Mouse (Mus musculus) ES-E14 (cell line): Measurements from ENCODE around the gene Nos2. TPM values are rescaled to one million over a fixed set of nuclear protein-coding genes. Genes with fewer than 3 reads are reported as not detected.

Experiments used
- DNase-seq: peaks from one replicate; pipeline ENCODE4 v3.0.0-alpha.2; 2013; ENCODE audit warnings: low read depth, low spot score
- H3K27ac ChIP-seq: 2 replicates; pipeline ENCODE4 v1.5.1; 2012; ENCODE audit warnings: low read depth, mild to moderate bottlenecking, low read length, moderate library complexity, mixed read lengths; ENCODE audit not compliant: poor library complexity, insufficient read depth, severe bottlenecking
- H3K36me3 ChIP-seq: 2 replicates; pipeline ENCODE4 v1.6.1; 2012; ENCODE audit warnings: mild to moderate bottlenecking, low read length, moderate library complexity, mixed read lengths; ENCODE audit not compliant: control insufficient read depth, poor library complexity, insufficient read depth, severe bottlenecking
- H3K4me1 ChIP-seq, 2 experiments: fragments of 150-350 bp in 1 of 2; sonication (generic) in 1 of 2; 2 replicates each; pipeline ENCODE4 v1.6.1; 2012; ENCODE audit warnings: low read length in 2 of 2, mild to moderate bottlenecking in 1 of 2, mixed read lengths in 1 of 2; ENCODE audit not compliant: control insufficient read depth in 2 of 2, insufficient read depth in 2 of 2, poor library complexity in 1 of 2
- H3K4me3 ChIP-seq, 2 experiments: fragments of 150-350 bp in 1 of 2; sonication (generic) in 1 of 2; 2 replicates each; pipeline ENCODE4 v1.5.1; 2012; ENCODE audit warnings: low read length in 2 of 2, low read depth in 1 of 2, mild to moderate bottlenecking in 1 of 2, mixed read lengths in 1 of 2; ENCODE audit not compliant: insufficient read depth in 1 of 2, poor library complexity in 1 of 2, severe bottlenecking in 1 of 2
- H3K9ac ChIP-seq: 2 replicates; pipeline ENCODE4 v1.6.1; 2012; ENCODE audit warnings: low read depth, mild to moderate bottlenecking, low read length, mixed read lengths; ENCODE audit not compliant: poor library complexity, insufficient read depth, severe bottlenecking
- H3K9me3 ChIP-seq: fragments of 150-350 bp; sonication (generic); 2 replicates; pipeline ENCODE4 v1.6.1; 2012; ENCODE audit warnings: low read depth, mild to moderate bottlenecking, low read length; ENCODE audit not compliant: control insufficient read depth, insufficient read depth
- CHD2 ChIP-seq: IDR thresholded peaks from 2 replicates; pipeline ENCODE4 v1.6.1; 2014; ENCODE audit warnings: mild to moderate bottlenecking, low read depth, low read length, inconsistent platforms
- HCFC1 ChIP-seq: IDR thresholded peaks from 2 replicates; pipeline ENCODE4 v1.6.1; 2012; ENCODE audit warnings: low read length, inconsistent platforms, borderline replicate concordance; ENCODE audit not compliant: insufficient read depth
- MAFK ChIP-seq: IDR thresholded peaks from 2 replicates; pipeline ENCODE4 v1.6.1; 2014; ENCODE audit warnings: mild to moderate bottlenecking, low read depth, low read length, inconsistent platforms; ENCODE audit not compliant: insufficient read depth
- ZC3H11A ChIP-seq: IDR thresholded peaks from 2 replicates; pipeline ENCODE4 v1.6.1; 2012; ENCODE audit warnings: low read depth, mild to moderate bottlenecking, inconsistent platforms, low read length, borderline replicate concordance
- ZNF384 ChIP-seq: IDR thresholded peaks from 2 replicates; pipeline ENCODE4 v1.6.1; 2012; ENCODE audit warnings: low read depth, low read length, inconsistent platforms
- in situ Hi-C, 2 experiments: fragments of 600-800 bp; cut with MboI; formaldehyde crosslinking; loops; one replicate each; pipeline ENCODE4 v1.15.1; 2025; ENCODE audit warnings: low sequenced_read_pairs in 2 of 2, inconsistent platforms in 1 of 2; ENCODE audit not compliant: unreplicated experiment in 2 of 2
- total RNA-seq: library from RNA; depleted of rRNA; stranded (reverse); fragments of 300-350 nt; gene quantifications from 2 replicates; pipeline ENCODE4 v1.2.3, GENCODE M21; 2012

The Nos2 gene
- total RNA-seq, 1 experiment, result 0.22 TPM

- Histone ChIP-seq H3K36me3 (no peaks in the 10 kb centered on the region), H3K9me3 (no peaks in the 10 kb centered on the region), H3K9ac (no peak overlapping the region), H3K27ac (no peak overlapping the region), H3K4me3 (no peak overlapping the region), H3K4me1 (peaks cover 6 to 22% of the 10 kb centered on the region in 2 experiments; a peak in 3 of 4 replicates)
- TF ChIP-seq ZC3H11A (no peak), CHD2 (no peak)
- DNase-seq, result no peak
- in situ Hi-C loops, result no loop called here
Observed at GRCm38 (mm10) chr11:78971746-78972145, 51.2 kb downstream of the Nos2 start.

- in situ Hi-C loops, result no loop called here
- no peak overlapping the region for H3K27ac ChIP-seq
- no peaks in the 10 kb centered on the region for H3K9me3 ChIP-seq
- H3K36me3 ChIP-seq, result no peaks in the 10 kb centered on the region
- no peak for TF ChIP-seq CHD2
- no peak for TF ChIP-seq MAFK
- TF ChIP-seq HCFC1, result no peak
- TF ChIP-seq ZC3H11A, result no peak
- no peak for TF ChIP-seq ZNF384
- H3K4me1 ChIP-seq, result peaks cover 6 to 27% of the 10 kb centered on the region in 2 experiments; a peak in 3 of 4 replicates
- no peak overlapping the region for H3K9ac ChIP-seq
- H3K4me3 ChIP-seq, result no peak overlapping the region
- no peak for DNase-seq
Observed at GRCm38 (mm10) chr11:78972328-78972727, 51.7 kb downstream of the Nos2 start.

- Histone ChIP-seq H3K36me3 (no peaks in the 10 kb centered on the region), H3K27ac (no peak overlapping the region), H3K4me1 (peaks cover 4 to 22% of the 10 kb centered on the region in 2 experiments; a peak in 3 of 4 replicates), H3K4me3 (0 out of 4 replicates have a peak overlapping the region, but pooled peaks of 1 of the 2 experiments have one; percentile 5), H3K9ac (no peak overlapping the region), H3K9me3 (no peaks in the 10 kb centered on the region)
- DNase-seq, result no peak
- TF ChIP-seq ZNF384 (no peak), HCFC1 (no peak), CHD2 (no peak), MAFK (no peak), ZC3H11A (no peak)
- in situ Hi-C loops, result no loop called here
Observed at GRCm38 (mm10) chr11:78972811-78973351, 52.3 kb downstream of the Nos2 start.

GRCm38 (mm10) chr11:78973381-78974150, 53.0 kb downstream of the Nos2 start:
- in situ Hi-C loops, result no loop called here
- Histone ChIP-seq H3K36me3 (no peaks in the 10 kb centered on the region), H3K27ac (no peak overlapping the region), H3K9ac (no peak overlapping the region), H3K4me3 (peak overlapping the region; percentile 19 to 36; a peak in 3 of 4 replicates), H3K9me3 (no peaks in the 10 kb centered on the region), H3K4me1 (peaks cover 7 to 23% of the 10 kb centered on the region in 2 experiments; a peak in 3 of 4 replicates)
- no peak for DNase-seq
- no peak for TF ChIP-seq ZNF384
- no peak for TF ChIP-seq HCFC1
- TF ChIP-seq CHD2, result no peak
- no peak for TF ChIP-seq MAFK
- TF ChIP-seq ZC3H11A, result no peak
